Mouse (Mus musculus) mammary gland, adult 2 months (tissue): Measurements from ENCODE around the gene Phldb2. TPM values are rescaled to one million over a fixed set of nuclear protein-coding genes. Genes with fewer than 3 reads are reported as not detected.

Source experiments
- polyA plus RNA-seq: library from polyadenylated mRNA; depleted of rRNA; stranded (reverse); fragments of >200 nt; gene quantifications from 2 replicates; pipeline ENCODE4 v1.2.3, GENCODE M21; 2012; ENCODE audit warnings: low replicate concordance; rRNA removed

Gene Phldb2
- 6.9 and 8.9 TPM in 2 replicates for polyA plus RNA-seq

GRCm38 (mm10) chr16:45953394-45953793 is at the start of gene Phldb2:
Gene Phldb2, minus strand, starts transcription at chr16:45953598.

GRCm38 (mm10) chr16:45742615-45743476 is 210.6 kb downstream of the Phldb2 start, which contains the start of gene Abhd10:
Gene Abhd10, minus strand, starts transcription at chr16:45742955.

GRCm38 (mm10) chr16:45724061-45724741 is 229.2 kb downstream of the Phldb2 start, which contains the start of gene Tagln3:
Gene Tagln3, minus strand, starts transcription at chr16:45724608.

Other genes starting within 250 kb of the Phldb2 start
- gene Tagln3, start 229.0 kb downstream of the Phldb2 start, polyA plus RNA-seq, result 0.57 and 0.62 TPM in 2 replicates
- gene Abhd10, start 210.6 kb downstream of the Phldb2 start, polyA plus RNA-seq, result 2.6 and 7.8 TPM in 2 replicates
- 1.3 and 2.0 TPM in 2 replicates for gene Plcxd2, start 56.6 kb upstream of the Phldb2 start, polyA plus RNA-seq
- gene Cd96, start 166.7 kb upstream of the Phldb2 start, polyA plus RNA-seq, result 5.1 and 9.4 TPM in 2 replicates
- 13.2 and 13.6 TPM in 2 replicates for gene Gm4737, start 201.5 kb upstream of the Phldb2 start, polyA plus RNA-seq